Mouse (Mus musculus) cerebellum, adult 2 months (tissue): ENCODE data around the gene Zfp827.

Experiments
- CTCF ChIP-seq: fragments of 200-500 bp; IDR thresholded peaks from 2 replicates; pipeline ENCODE4 v1.5.1; 2011; ENCODE audit warnings: low read depth, mild to moderate bottlenecking, control low read depth, low read length, moderate library complexity, borderline replicate concordance; ENCODE audit not compliant: insufficient read depth
- POLR2A ChIP-seq: fragments of 200-500 bp; IDR thresholded peaks from 2 replicates; pipeline ENCODE4 v1.6.1; 2011; ENCODE audit warnings: low read length, control low read depth, borderline replicate concordance; ENCODE audit not compliant: insufficient read depth

DNA sequence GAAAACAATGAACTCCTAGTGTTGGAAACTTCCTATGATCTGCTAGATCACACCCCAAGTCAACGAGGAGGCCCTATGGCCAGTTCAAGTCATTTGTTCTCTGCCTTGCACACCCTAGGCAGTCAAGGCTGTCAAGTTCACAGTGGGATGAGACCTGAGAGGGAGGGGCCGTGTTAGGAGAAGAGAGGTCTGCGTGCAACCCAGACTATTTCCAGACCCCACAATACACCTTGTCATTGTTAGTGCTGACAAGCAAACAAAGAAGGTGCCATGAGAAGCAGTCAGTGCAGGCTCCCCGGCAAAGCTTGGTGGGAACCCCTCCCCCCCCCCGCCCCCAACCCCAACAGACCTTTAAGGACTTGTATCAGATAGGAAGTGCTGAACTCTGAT lies 194.5 kb downstream of the Zfp827 start:
- TF ChIP-seq CTCF (no peak), POLR2A (no peak)
